Mouse (Mus musculus) liver, postnatal 0 days (tissue): ENCODE data around the gene Ebi3. TPM values are rescaled to one million over a fixed set of nuclear protein-coding genes. Genes with fewer than 3 reads are reported as not detected.

Experiments used
- ATAC-seq: fragments of 200-750 bp; cut with Nextera tagmentation; 2 replicates; pipeline ENCODE4 v1.8.0; 2017; ENCODE audit warnings: mild to moderate bottlenecking, moderate library complexity
- DNase-seq: peaks from one replicate; pipeline ENCODE4 v3.0.0-alpha.2; 2016
- H3K27ac ChIP-seq: fragments of 300-500 bp; sonication (generic); 2 replicates; pipeline ENCODE4 v1.5.1; 2014; ENCODE audit warnings: antibody characterized with exemption, moderate library complexity, mild to moderate bottlenecking, low read depth
- H3K27me3 ChIP-seq: fragments of 300-500 bp; sonication (generic); 2 replicates; pipeline ENCODE4 v1.6.1; 2014; ENCODE audit warnings: low read length, control low read depth, mixed read lengths; ENCODE audit not compliant: insufficient read depth
- H3K36me3 ChIP-seq: fragments of 300-500 bp; sonication (generic); replicated peaks from 2 replicates; pipeline ENCODE4 v1.6.1; 2014; ENCODE audit warnings: mild to moderate bottlenecking, control low read depth, low read length, moderate library complexity, mixed read lengths; ENCODE audit not compliant: insufficient read depth
- H3K4me1 ChIP-seq: fragments of 300-500 bp; sonication (generic); 2 replicates; pipeline ENCODE4 v1.6.1; 2014; ENCODE audit warnings: antibody characterized with exemption, mild to moderate bottlenecking, control low read depth; ENCODE audit not compliant: insufficient read depth
- H3K4me2 ChIP-seq: fragments of 300-500 bp; sonication (generic); 2 replicates; pipeline ENCODE4 v1.6.1; 2014; ENCODE audit warnings: low read depth, mild to moderate bottlenecking, low read length, moderate library complexity, mixed read lengths
- H3K4me3 ChIP-seq: fragments of 300-500 bp; sonication (generic); 2 replicates; pipeline ENCODE4 v1.5.1; 2014; ENCODE audit warnings: low read depth, low read length
- H3K9ac ChIP-seq: fragments of 300-500 bp; sonication (generic); replicated peaks from 2 replicates; pipeline ENCODE4 v1.6.1; 2014; ENCODE audit warnings: mild to moderate bottlenecking, moderate library complexity
- H3K9me3 ChIP-seq: fragments of 300-500 bp; sonication (generic); 2 replicates; pipeline ENCODE4 v1.6.1; 2016; ENCODE audit warnings: mild to moderate bottlenecking, control low read depth, low read length, mixed read lengths
- CTCF ChIP-seq: sonication (generic); IDR thresholded peaks from 2 replicates; pipeline ENCODE4 v1.5.1; 2016; ENCODE audit warnings: antibody characterized with exemption, low read depth
- EP300 ChIP-seq: IDR thresholded peaks from 2 replicates; pipeline ENCODE4 v1.6.1; 2016; ENCODE audit warnings: antibody characterized with exemption, low read depth, mild to moderate bottlenecking
- WGBS: fragments of 180-500 bp; shearing (Covaris S2); extraction: QIAGEN DNeasy Blood & Tissue Kit; methylation state at CpG from one replicate; pipeline ENCODE4 v1.1.7; 2014; ENCODE audit not compliant: insufficient replicate concordance; 5-methylcytosine and 5-hydroxymethylcytosine counted together
- polyA plus RNA-seq: library from polyadenylated mRNA; unstranded; fragments of >200 nt; fragmentation: Nextera tagmentation; extraction: Ambion mirVana; gene quantifications from 2 replicates; pipeline ENCODE4 v1.2.1, GENCODE M21; 2015

Ebi3 gene
- polyA plus RNA-seq, 1 experiment from 2014 or later: 10.0 TPM

DNA sequence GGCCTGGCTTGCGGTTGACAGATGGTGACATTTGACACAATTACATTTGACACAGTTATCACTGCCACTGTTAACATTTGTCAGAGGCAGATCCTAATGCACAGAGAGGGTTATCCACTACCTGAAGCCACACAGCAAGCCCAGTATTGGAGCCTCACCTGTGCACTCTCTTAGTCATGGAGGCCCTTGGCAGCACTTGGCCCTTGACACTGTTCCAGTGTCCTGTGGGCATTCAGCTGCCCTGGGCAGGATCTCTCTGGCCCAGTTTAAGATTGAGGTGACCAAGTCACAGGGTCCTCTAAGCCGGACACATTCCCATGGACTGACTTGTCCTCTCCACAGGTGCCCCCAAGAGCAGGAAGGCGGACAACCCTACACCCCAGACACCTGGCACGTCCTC is 14.7 kb downstream of the Ebi3 start:
- Histone ChIP-seq H3K9ac (no peak overlapping the region), H3K4me3 (no peak overlapping the region), H3K36me3 (peaks cover 28% of the 10 kb centered on the region), H3K27me3 (peaks cover 24% of the 10 kb centered on the region), H3K4me2 (no peak overlapping the region), H3K4me1 (peaks cover 8% of the 10 kb centered on the region), H3K9me3 (no peaks in the 10 kb centered on the region), H3K27ac (no peak overlapping the region)
- no peak for TF ChIP-seq CTCF
- TF ChIP-seq EP300: no peak
- ATAC-seq (no peak), DNase-seq (no peak)
- WGBS: 78% methylated on average over 4 of the region's 4 CpGs

DNA sequence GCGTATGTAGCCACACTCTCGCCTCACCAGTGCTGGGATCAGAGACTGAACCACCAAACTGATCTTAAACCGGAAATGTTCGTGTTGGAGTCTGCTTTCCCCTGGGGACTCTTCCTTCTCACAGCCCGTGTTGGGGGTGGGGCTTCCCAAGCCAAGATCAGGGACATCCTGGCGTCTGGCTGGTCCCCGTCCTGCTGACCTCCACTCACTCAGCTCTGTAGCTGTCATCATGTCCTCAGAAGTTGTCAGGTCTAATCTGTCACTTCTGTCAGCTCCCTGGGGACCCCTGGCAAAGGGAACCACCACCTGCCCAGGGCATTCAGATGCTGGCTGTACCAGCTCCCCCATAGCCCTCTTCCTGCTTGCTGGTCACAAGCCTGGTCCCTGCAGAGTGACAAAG is 15.8 kb downstream of the Ebi3 start:
- Histone ChIP-seq H3K4me3 (no peak overlapping the region), H3K27ac (no peak overlapping the region), H3K4me1 (peaks cover 8% of the 10 kb centered on the region), H3K9me3 (no peaks in the 10 kb centered on the region), H3K36me3 (peaks cover 28% of the 10 kb centered on the region), H3K9ac (no peak overlapping the region), H3K27me3 (peaks cover 29% of the 10 kb centered on the region), H3K4me2 (no peak overlapping the region)
- ATAC-seq (no peak), DNase-seq (no peak)
- WGBS: 59% methylated on average over 7 of the region's 7 CpGs
- TF ChIP-seq EP300 (no peak), CTCF (no peak)

DNA sequence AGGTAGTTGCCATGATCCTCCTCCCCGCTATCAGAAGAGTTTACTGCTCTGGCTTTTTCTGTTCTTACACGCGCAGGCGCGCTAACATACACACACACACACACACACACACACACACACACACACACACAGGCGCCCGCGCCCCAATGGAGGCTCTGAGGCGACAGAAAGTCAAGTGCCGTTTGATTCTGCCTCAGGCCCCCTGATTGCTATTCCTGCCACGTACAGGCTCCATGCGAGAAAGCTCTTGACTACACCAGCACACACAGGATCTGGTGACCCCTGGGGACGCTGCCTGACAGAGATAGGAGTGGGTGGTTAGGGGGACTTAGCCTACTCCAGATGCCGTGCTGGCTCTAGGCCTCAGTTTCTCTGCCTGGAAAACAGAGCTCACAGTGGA is 17.1 kb downstream of the Ebi3 start:
- Histone ChIP-seq H3K27me3 (peaks cover 29% of the 10 kb centered on the region), H3K4me3 (no peak overlapping the region), H3K4me2 (no peak overlapping the region)

DNA sequence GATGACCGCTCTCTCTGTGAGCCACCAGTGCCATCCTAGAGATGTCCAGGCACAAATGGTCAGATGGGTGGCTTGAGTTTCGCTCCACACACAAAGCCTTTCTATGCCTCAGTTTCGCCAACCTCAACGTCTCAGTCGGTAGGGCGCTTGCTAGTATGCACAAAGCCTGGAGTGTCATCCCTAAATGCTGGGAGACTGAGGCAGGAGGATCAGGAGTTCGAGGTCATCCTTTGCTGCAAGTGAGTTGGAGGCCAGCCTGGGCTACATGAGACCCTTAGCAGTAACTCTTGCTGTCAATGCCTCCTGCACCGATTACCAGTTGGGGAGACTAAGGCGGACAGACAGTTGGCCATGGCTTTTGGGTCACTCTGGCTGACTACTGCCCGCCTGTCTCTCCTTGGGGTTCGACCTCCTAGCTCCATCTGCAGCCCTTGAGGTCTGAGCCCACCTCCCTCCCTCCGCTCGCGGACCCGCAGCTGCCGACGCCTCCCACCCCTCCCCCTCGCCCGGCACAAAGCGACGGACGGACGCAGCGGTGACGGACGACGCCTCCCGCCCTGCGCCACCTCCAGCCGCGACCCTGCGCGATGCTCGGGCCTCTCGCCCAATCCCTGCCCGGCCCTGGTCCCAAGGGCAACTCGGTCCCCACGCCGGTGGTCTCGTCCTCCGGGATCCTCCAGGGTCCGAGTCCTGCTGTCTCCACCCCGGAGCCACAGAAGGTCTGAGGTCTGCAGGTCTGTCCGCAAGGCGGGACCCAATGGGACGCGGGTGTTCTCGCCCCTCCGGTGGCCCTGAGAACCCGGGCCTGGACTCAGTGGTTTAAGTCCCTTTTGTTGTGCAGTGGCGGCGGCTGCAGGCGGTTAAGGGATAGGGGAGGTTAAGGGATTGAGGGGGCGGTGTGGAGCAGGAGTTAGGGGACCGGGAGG is 17.8 kb downstream of the Ebi3 start, which contains the start of gene Shd:
Gene Shd (plus strand): TSS at position 502 of the 926 bp plus-strand sequence.
- Histone ChIP-seq H3K4me3 (peak within 1 kb of the TSS; percentile 33), H3K36me3 (peaks cover 19% of the 10 kb centered on the region), H3K9me3 (no peaks in the 10 kb centered on the region), H3K27me3 (peaks cover 29% of the 10 kb centered on the region), H3K4me1 (peaks cover 8% of the 10 kb centered on the region), H3K4me2 (peak within 1 kb of the TSS; percentile 70), H3K9ac (peak within 1 kb of the TSS; percentile 38; the same call in 1 of the 2 replicates), H3K27ac (no peak within 1 kb of the TSS)
- DNase-seq (no peak), ATAC-seq (peak; percentile 26; the same call in 1 of the 2 replicates)
- no peak for TF ChIP-seq CTCF
- WGBS: 12% methylated on average over 48 of the region's 55 CpGs

More for the DNA sequence above, 17.1 kb downstream of the Ebi3 start:
- Histone ChIP-seq H3K36me3 (peaks cover 25% of the 10 kb centered on the region), H3K27ac (no peak overlapping the region), H3K9me3 (no peaks in the 10 kb centered on the region), H3K9ac (no peak overlapping the region), H3K4me1 (peaks cover 8% of the 10 kb centered on the region)
- DNase-seq (no peak), ATAC-seq (no peak)
- TF ChIP-seq EP300 (no peak), CTCF (no peak)
- 47% methylated on average over 14 of the region's 14 CpGs for WGBS

DNA sequence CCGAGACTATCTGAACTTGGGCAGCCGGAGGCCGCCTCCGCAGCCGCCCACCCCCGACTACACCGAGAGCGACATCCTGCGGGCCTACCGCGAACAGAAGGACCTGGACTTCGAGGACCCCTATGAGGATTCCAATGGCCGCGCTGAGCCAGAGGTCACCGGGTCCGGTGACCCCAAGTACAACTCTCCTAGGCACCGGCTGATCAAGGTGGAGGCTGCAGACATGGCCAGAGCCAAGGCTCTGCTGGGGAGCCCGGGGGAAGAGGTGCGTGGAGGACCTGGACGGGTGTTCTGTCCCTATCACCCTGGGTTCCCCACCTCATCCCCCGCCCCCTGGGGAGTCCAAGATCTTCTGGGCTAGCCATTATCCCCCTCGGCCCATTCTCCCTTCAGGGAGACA is 19.0 kb downstream of the Ebi3 start:
- no peak overlapping the region for H3K9ac ChIP-seq
- ATAC-seq (no peak), DNase-seq (no peak)
- H3K36me3 ChIP-seq: peaks cover 9% of the 10 kb centered on the region
- no peak for TF ChIP-seq CTCF
- no peak overlapping the region for H3K27ac ChIP-seq
- no peak overlapping the region for H3K4me2 ChIP-seq
- WGBS: 26% methylated on average over 22 of the region's 22 CpGs
- H3K4me3 ChIP-seq: no peak overlapping the region
- H3K9me3 ChIP-seq: no peaks in the 10 kb centered on the region
- H3K27me3 ChIP-seq: peaks cover 29% of the 10 kb centered on the region
- peaks cover 8% of the 10 kb centered on the region for H3K4me1 ChIP-seq

DNA sequence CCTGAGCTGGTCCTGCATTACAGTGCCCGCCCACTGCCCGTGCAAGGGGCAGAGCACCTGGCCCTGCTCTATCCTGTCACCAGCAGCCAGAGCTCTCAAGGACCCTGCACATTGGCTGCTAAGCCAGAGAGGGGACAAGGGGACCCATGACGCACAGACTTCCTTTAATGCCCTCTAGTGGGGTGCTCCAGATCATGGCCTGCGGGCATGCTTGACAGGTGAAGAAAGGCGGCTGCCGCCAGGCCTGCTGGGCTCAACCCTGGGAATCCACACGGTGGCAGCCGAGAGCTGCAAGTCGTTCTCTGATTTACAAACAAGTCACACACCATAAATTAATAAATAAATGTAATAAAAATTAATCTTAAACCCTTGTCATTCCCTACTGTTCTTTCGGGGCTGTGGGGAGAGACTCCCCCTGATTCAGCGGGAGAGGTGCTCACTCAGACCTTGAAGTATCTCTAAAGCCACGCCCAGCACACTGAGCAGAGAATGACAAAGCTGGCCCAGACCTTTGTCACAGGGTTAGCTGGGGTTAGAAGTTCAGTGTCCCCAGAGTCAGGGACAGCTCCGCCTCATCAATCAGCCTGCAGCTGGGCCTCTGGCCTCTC is 23.9 kb downstream of the Ebi3 start:
- WGBS: 13% methylated on average over 13 of the region's 13 CpGs
- H3K4me3 ChIP-seq: no peak overlapping the region
- H3K4me2 ChIP-seq: 0 out of 2 replicates have a peak overlapping the region, but pooled peaks have one; percentile 40
- no peak for TF ChIP-seq EP300
- peak; percentile 83 for TF ChIP-seq CTCF
- peak; percentile 84 for DNase-seq
- H3K27me3 ChIP-seq: peaks cover 9% of the 10 kb centered on the region
- no peaks in the 10 kb centered on the region; the same call in 1 of the 2 replicates for H3K4me1 ChIP-seq
- peak overlapping the region; percentile 55; the same call in 1 of the 2 replicates for H3K27ac ChIP-seq
- no peak overlapping the region for H3K9ac ChIP-seq
- ATAC-seq: peak; percentile 82
- no peaks in the 10 kb centered on the region for H3K36me3 ChIP-seq
- no peaks in the 10 kb centered on the region for H3K9me3 ChIP-seq
